Mouse (Mus musculus) lung, postnatal 0 days (tissue): ENCODE results near the gene Tnfrsf26. TPM values are rescaled to one million over a fixed set of nuclear protein-coding genes. Genes with fewer than 3 reads are reported as not detected.

ENCODE experiments used
- ATAC-seq: fragments of 200-750 bp; cut with Nextera tagmentation; 2 replicates; pipeline ENCODE4 v1.8.0; 2017; ENCODE audit warnings: moderate library complexity
- DNase-seq: peaks from one replicate; pipeline ENCODE4 v3.0.0-alpha.2; 2016; ENCODE audit warnings: low spot score
- H3K27ac ChIP-seq: fragments of 300-500 bp; sonication (generic); 2 replicates; pipeline ENCODE4 v1.5.1; 2014; ENCODE audit warnings: antibody characterized with exemption, mild to moderate bottlenecking, low read length, mixed read lengths
- H3K27me3 ChIP-seq: fragments of 300-500 bp; sonication (generic); replicated peaks from 2 replicates; pipeline ENCODE4 v1.6.1; 2014; ENCODE audit warnings: low read length, mixed read lengths; ENCODE audit not compliant: insufficient read depth
- H3K36me3 ChIP-seq: fragments of 300-500 bp; sonication (generic); 2 replicates; pipeline ENCODE4 v1.6.1; 2014; ENCODE audit warnings: low read length, mixed read lengths; ENCODE audit not compliant: insufficient read depth
- H3K4me1 ChIP-seq: fragments of 300-500 bp; sonication (generic); 2 replicates; pipeline ENCODE4 v1.6.1; 2014; ENCODE audit warnings: antibody characterized with exemption, low read depth, low read length, mixed read lengths; ENCODE audit not compliant: insufficient read depth
- H3K4me2 ChIP-seq: fragments of 300-500 bp; sonication (generic); replicated peaks from 2 replicates; pipeline ENCODE4 v1.6.1; 2014; ENCODE audit warnings: low read depth, mild to moderate bottlenecking, low read length, moderate library complexity, mixed read lengths
- H3K4me3 ChIP-seq: fragments of 300-500 bp; sonication (generic); 2 replicates; pipeline ENCODE4 v1.5.1; 2014; ENCODE audit warnings: low read depth, low read length
- H3K9ac ChIP-seq: fragments of 300-500 bp; sonication (generic); replicated peaks from 2 replicates; pipeline ENCODE4 v1.6.1; 2014; ENCODE audit warnings: low read depth, mild to moderate bottlenecking
- H3K9me3 ChIP-seq: fragments of 300-500 bp; sonication (generic); 2 replicates; pipeline ENCODE4 v1.6.1; 2016; ENCODE audit warnings: low read length, mixed read lengths
- CTCF ChIP-seq: IDR thresholded peaks from 2 replicates; pipeline ENCODE4 v1.5.1; 2016; ENCODE audit warnings: antibody characterized with exemption, mild to moderate bottlenecking
- EP300 ChIP-seq: IDR thresholded peaks from 2 replicates; pipeline ENCODE4 v1.6.1; 2016; ENCODE audit warnings: antibody characterized with exemption, mild to moderate bottlenecking, control low read depth
- WGBS: fragments of 180-500 bp; shearing (Covaris S2); extraction: QIAGEN DNeasy Blood & Tissue Kit; methylation state at CpG from one replicate; pipeline ENCODE4 v1.1.7; 2014; 5-methylcytosine and 5-hydroxymethylcytosine counted together
- polyA plus RNA-seq: library from polyadenylated mRNA; unstranded; fragments of >200 nt; fragmentation: Nextera tagmentation; extraction: Ambion mirVana; gene quantifications from 2 replicates; pipeline ENCODE4 v1.2.1, GENCODE M21; 2015

Tnfrsf26 gene
- polyA plus RNA-seq, 1 experiment from 2014 or later, result 1.2 TPM

DNA sequence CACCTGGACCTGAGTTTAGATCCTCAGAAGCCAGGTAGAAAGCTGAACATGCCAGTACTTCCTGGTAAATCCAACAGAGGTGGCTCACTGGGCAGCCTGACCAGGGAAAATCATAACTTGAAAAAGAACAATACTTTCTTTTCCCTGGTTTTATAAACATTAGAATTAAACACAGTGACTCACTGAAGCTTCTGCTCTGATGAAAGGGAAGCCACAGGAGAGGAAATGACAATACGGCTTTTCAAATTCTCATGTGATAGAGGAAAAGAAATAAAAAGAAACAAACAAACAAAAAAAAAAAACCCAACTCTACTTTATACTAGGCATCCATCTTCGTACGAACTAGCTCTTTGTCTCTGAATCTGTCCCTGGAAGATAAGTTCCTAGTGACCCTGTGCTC is 4.0 kb downstream of the Tnfrsf26 start:
- Histone ChIP-seq H3K27ac (no peak overlapping the region), H3K4me2 (no peak overlapping the region), H3K36me3 (no peaks in the 10 kb centered on the region), H3K9ac (no peak overlapping the region), H3K9me3 (no peaks in the 10 kb centered on the region), H3K4me3 (no peak overlapping the region), H3K27me3 (no peaks in the 10 kb centered on the region), H3K4me1 (no peaks in the 10 kb centered on the region)
- no peak for DNase-seq
- no peak for TF ChIP-seq CTCF
- no peak for TF ChIP-seq EP300
- WGBS, result 54% methylated on average over 3 of the region's 3 CpGs
- ATAC-seq, result no peak

- DNase-seq (no peak), ATAC-seq (no peak)
- Histone ChIP-seq H3K9me3 (no peaks in the 10 kb centered on the region), H3K27me3 (no peaks in the 10 kb centered on the region), H3K4me1 (no peaks in the 10 kb centered on the region), H3K4me2 (no peak overlapping the region), H3K27ac (no peak overlapping the region), H3K36me3 (no peaks in the 10 kb centered on the region), H3K9ac (no peak overlapping the region), H3K4me3 (no peak overlapping the region)
- WGBS, result 52% methylated on average over 1 of the region's 1 CpGs
- TF ChIP-seq EP300 (no peak), CTCF (no peak)
Observed at GRCm38 (mm10) chr7:143620951-143621350, 7.6 kb downstream of the Tnfrsf26 start.

- no peak overlapping the region for H3K4me2 ChIP-seq
- TF ChIP-seq CTCF (no peak), EP300 (peak; percentile 78)
- no peaks in the 10 kb centered on the region for H3K27me3 ChIP-seq
- H3K27ac ChIP-seq, result peak overlapping the region; percentile 65
- DNase-seq (peak; percentile 86), ATAC-seq (peak; percentile 92)
- 22% methylated on average over 9 of the region's 9 CpGs for WGBS
- H3K4me1 ChIP-seq, result no peaks in the 10 kb centered on the region
- no peaks in the 10 kb centered on the region for H3K9me3 ChIP-seq
- H3K4me3 ChIP-seq, result no peak overlapping the region
- H3K36me3 ChIP-seq, result no peaks in the 10 kb centered on the region
- no peak overlapping the region for H3K9ac ChIP-seq
Observed at GRCm38 (mm10) chr7:143614404-143615135, 14.0 kb downstream of the Tnfrsf26 start.

GRCm38 (mm10) chr7:143612215-143612614 is 16.3 kb downstream of the Tnfrsf26 start:
- WGBS, result 53% methylated on average over 3 of the region's 3 CpGs
- H3K4me3 ChIP-seq, result no peak overlapping the region
- no peak for ATAC-seq

DNA sequence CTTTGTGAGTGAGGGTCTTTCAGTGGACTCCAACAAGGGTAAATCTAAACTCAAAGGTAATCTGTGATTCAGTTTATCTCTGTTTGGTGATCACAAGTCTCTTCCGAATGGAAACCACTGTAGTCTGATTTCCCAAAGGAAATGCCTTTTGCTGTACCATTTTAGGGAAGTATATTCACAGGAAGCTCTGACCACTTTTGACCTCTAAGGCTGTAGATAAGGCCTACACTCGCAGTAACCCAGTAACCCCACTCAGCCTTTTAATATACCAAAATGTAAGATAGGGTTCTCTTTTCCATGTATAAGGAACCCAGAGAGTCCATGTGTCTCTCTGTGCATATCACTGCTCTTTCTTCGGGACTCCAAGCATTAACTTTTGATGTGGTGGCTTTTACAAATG is 23.2 kb downstream of the Tnfrsf26 start:
- Histone ChIP-seq H3K9me3 (no peaks in the 10 kb centered on the region), H3K4me1 (no peaks in the 10 kb centered on the region), H3K27me3 (no peaks in the 10 kb centered on the region), H3K27ac (no peak overlapping the region), H3K36me3 (no peaks in the 10 kb centered on the region), H3K4me2 (no peak overlapping the region), H3K4me3 (no peak overlapping the region), H3K9ac (no peak overlapping the region)
- no peak for DNase-seq
- TF ChIP-seq EP300 (no peak), CTCF (no peak)
- 66% methylated on average over 3 of the region's 3 CpGs for WGBS
- no peak for ATAC-seq

More at GRCm38 (mm10) chr7:143612215-143612614, 16.3 kb downstream of the Tnfrsf26 start:
- H3K4me2 ChIP-seq, result no peak overlapping the region
- H3K9ac ChIP-seq, result no peak overlapping the region
- TF ChIP-seq EP300 (no peak), CTCF (peak; percentile 53)
- no peak for DNase-seq
- H3K36me3 ChIP-seq, result no peaks in the 10 kb centered on the region
- H3K27me3 ChIP-seq, result no peaks in the 10 kb centered on the region
- H3K27ac ChIP-seq, result no peak overlapping the region
- H3K9me3 ChIP-seq, result no peaks in the 10 kb centered on the region
- H3K4me1 ChIP-seq, result no peaks in the 10 kb centered on the region

DNA sequence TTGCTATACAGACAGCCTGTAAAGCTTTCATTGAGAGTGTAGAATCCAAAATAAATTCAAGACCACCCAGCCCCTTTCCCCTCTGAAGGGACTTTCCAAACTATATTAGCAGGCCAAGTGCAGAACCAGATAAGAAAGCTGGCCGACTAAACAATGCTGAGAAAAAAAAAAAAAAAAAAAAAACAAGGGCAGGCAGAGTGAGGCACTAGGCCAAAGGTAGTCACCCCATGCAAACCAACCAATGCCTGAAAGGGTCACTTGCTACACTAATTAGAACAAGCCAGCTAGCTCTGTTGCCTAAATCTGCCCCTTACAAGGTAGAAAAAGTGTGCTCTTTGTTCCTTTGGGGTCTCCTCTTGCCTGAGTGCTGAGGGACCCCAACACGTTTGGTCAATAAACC is 23.6 kb downstream of the Tnfrsf26 start:
- Histone ChIP-seq H3K4me3 (no peak overlapping the region), H3K9ac (no peak overlapping the region), H3K27me3 (no peaks in the 10 kb centered on the region), H3K27ac (no peak overlapping the region), H3K36me3 (no peaks in the 10 kb centered on the region), H3K9me3 (no peaks in the 10 kb centered on the region), H3K4me1 (no peaks in the 10 kb centered on the region), H3K4me2 (no peak overlapping the region)
- DNase-seq, result no peak
- ATAC-seq, result no peak
- 58% methylated on average over 2 of the region's 2 CpGs for WGBS
- no peak for TF ChIP-seq EP300
